Mouse (Mus musculus): ENCODE data around the gene H2-M3. TPM values are rescaled to one million over a fixed set of nuclear protein-coding genes. Genes with fewer than 3 reads are reported as not detected.

The H2-M3 gene
- total and polyA plus RNA-seq, 2 experiments = 3.3 to 4.5 TPM

DNA sequence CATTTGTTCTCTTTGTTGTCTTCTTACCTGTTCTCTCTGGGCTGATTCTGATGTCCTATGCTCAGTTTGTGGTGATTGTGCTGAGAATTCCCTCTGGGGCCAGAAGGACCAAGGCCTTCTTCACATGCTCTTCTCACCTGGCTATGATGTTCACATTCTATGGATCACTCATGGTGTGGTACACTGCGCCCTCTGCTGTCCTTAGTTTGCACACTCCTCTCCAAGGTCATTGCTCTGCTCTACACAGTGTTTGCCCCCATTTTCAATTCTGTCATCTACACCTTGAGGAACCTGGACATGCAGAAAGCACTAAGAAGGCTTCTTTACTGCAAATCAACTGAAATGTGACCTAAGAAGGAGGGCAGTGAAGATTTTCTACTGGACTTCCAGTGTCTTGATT, 19.5 kb upstream of the H2-M3 start:
- 14% methylated on average over 1 of the region's 1 CpGs for WGBS
- no peak for TF ChIP-seq POLR2A (IDR thresholded peaks at IDR 0.05; ENCODE audit: extremely low read depth, insufficient read depth, low read length)
- TF ChIP-seq CTCF (IDR thresholded peaks at IDR 0.05; ENCODE audit: low read depth, low read length) = peak; percentile 66
- peak; percentile 27 for DNase-seq (ENCODE audit: extremely low read depth, low read depth, low spot score)
- H3K79me2 ChIP-seq (ENCODE audit: control insufficient read depth, insufficient read depth, low read length) = no peaks in the 10 kb centered on the region
- H3K4me3 ChIP-seq (ENCODE audit: insufficient read depth, low read depth, low read length) = no peak overlapping the region
- no peaks in the 10 kb centered on the region for H3K27me3 ChIP-seq (ENCODE audit: control insufficient read depth, insufficient read depth, low read length)
- H3K36me3 ChIP-seq (ENCODE audit: control insufficient read depth, insufficient read depth, low read length) = no peaks in the 10 kb centered on the region
- no peak overlapping the region for H3K27ac ChIP-seq (replicated peaks; ENCODE audit: insufficient read depth, low read depth, low read length)
- H3K9ac ChIP-seq (ENCODE audit: low read depth, low read length) = no peak overlapping the region
- H3K4me1 ChIP-seq (ENCODE audit: control insufficient read depth, insufficient read depth, low read length) = no peaks in the 10 kb centered on the region

DNA sequence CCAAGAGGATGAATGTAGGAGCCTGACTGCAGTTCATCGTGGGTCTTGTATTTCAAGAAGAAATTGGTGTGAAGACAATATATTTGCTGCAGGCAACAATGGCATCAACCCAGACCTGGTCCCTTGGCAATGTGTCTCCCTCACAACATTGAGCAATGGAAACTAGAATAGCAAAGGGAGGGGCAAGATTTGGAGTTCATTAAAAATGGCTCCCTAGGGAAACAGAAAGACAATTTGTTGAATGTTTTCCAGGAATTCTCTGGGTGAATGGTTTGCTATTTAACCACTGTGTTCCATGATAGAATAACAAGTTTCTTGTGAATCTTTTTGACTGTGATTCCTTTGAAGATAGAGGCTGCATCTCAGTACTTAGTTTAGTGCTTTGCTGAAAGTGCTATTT, 6.4 kb upstream of the H2-M3 start, which contains the start of gene Olfr98:
TSS of gene Olfr98 (minus strand) at position 124 of the 400 bp plus-strand sequence.
- 79% methylated on average over 1 of the region's 1 CpGs for WGBS
- no peak for TF ChIP-seq CTCF (IDR thresholded peaks at IDR 0.05; ENCODE audit: low read depth, low read length)
- TF ChIP-seq POLR2A (IDR thresholded peaks at IDR 0.05; ENCODE audit: extremely low read depth, insufficient read depth, low read length) = no peak
- no peaks in the 10 kb centered on the region for H3K36me3 ChIP-seq (ENCODE audit: control insufficient read depth, insufficient read depth, low read length)

DNA sequence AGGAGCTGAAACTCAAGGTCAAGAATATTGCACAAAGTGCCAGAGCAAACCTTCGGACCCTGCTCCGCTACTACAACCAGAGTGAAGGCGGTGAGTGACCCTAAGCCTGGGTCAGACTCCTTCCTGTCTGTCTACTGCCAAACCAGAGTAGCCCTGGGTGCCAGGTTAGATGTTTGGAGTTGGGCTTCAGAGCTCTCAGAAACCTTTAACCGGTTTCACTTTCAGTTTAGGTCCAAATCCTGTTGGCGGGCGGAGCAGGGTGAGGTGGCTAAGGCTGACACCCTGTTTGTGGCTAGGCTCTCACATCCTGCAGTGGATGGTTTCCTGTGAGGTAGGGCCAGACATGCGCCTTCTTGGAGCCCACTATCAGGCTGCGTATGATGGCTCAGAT, 677 bp downstream of the H2-M3 start:
- TF ChIP-seq POLR2A (IDR thresholded peaks at IDR 0.05; ENCODE audit: extremely low read depth, insufficient read depth, low read length) (no peak), CTCF (IDR thresholded peaks at IDR 0.05; ENCODE audit: low read depth, low read length) (no peak)
- Histone ChIP-seq H3K27me3 (ENCODE audit: control insufficient read depth, insufficient read depth, low read length) (no peaks in the 10 kb centered on the region), H3K79me2 (ENCODE audit: control insufficient read depth, insufficient read depth, low read length) (no peaks in the 10 kb centered on the region), H3K9ac (ENCODE audit: low read depth, low read length) (peak overlapping the region; percentile 56), H3K27ac (replicated peaks; ENCODE audit: insufficient read depth, low read depth, low read length) (peak overlapping the region; percentile 55), H3K36me3 (ENCODE audit: control insufficient read depth, insufficient read depth, low read length) (no peaks in the 10 kb centered on the region), H3K4me1 (ENCODE audit: control insufficient read depth, insufficient read depth, low read length) (no peaks in the 10 kb centered on the region), H3K4me3 (ENCODE audit: insufficient read depth, low read depth, low read length) (peak overlapping the region; percentile 80)
- DNase-seq (ENCODE audit: extremely low read depth, low read depth, low spot score) = peak; percentile 88
- WGBS = 13% methylated on average over 8 of the region's 8 CpGs

More for the DNA sequence above, 6.4 kb upstream of the H2-M3 start, which contains the start of gene Olfr98:
- Histone ChIP-seq H3K27me3 (ENCODE audit: control insufficient read depth, insufficient read depth, low read length) (no peaks in the 10 kb centered on the region), H3K4me1 (ENCODE audit: control insufficient read depth, insufficient read depth, low read length) (no peaks in the 10 kb centered on the region), H3K4me3 (ENCODE audit: insufficient read depth, low read depth, low read length) (no peak within 1 kb of the TSS), H3K27ac (replicated peaks; ENCODE audit: insufficient read depth, low read depth, low read length) (no peak within 1 kb of the TSS), H3K9ac (ENCODE audit: low read depth, low read length) (no peak within 1 kb of the TSS), H3K79me2 (ENCODE audit: control insufficient read depth, insufficient read depth, low read length) (no peaks in the 10 kb centered on the region)
- no peak for DNase-seq (ENCODE audit: extremely low read depth, low read depth, low spot score)

DNA sequence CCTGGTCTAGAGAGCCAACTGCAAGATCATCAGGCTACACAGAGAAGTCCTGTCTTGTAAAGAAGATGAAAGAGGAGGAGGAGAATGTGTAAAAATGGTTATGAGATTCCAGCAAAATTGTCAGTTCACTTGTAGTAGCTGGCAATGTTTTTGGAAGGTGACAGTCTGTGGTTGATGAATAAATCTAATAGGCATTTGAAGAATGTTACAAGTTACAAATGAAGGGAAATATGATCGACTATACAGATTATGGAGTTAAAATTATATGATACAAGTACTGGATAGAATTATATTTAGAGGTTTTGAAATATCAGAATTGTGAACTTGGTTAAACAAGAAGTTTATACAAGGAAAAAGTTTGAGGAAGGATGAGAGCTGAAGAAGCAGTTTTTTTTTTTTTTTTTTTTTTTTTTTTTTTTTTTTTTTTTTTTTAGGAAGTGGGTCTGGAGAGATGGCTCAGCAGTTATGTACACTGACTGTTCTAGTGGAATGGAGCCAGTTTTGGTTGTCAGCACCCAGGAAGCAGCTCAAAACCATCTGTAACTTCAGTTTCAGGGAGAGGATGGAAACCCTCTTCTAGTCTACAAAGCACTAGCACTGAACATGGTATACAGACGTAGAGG, 5.7 kb downstream of the H2-M3 start:
- WGBS = 74% methylated on average over 2 of the region's 2 CpGs
- H3K27me3 ChIP-seq (ENCODE audit: control insufficient read depth, insufficient read depth, low read length) = no peaks in the 10 kb centered on the region
- peak; percentile 31 for DNase-seq (ENCODE audit: extremely low read depth, low read depth, low spot score)
- no peak overlapping the region for H3K27ac ChIP-seq (replicated peaks; ENCODE audit: insufficient read depth, low read depth, low read length)
- H3K79me2 ChIP-seq (ENCODE audit: control insufficient read depth, insufficient read depth, low read length) = no peaks in the 10 kb centered on the region
- H3K9ac ChIP-seq (ENCODE audit: low read depth, low read length) = no peak overlapping the region
- no peaks in the 10 kb centered on the region for H3K4me1 ChIP-seq (ENCODE audit: control insufficient read depth, insufficient read depth, low read length)
- H3K4me3 ChIP-seq (ENCODE audit: insufficient read depth, low read depth, low read length) = no peak overlapping the region
- TF ChIP-seq POLR2A (IDR thresholded peaks at IDR 0.05; ENCODE audit: extremely low read depth, insufficient read depth, low read length) (no peak), CTCF (IDR thresholded peaks at IDR 0.05; ENCODE audit: low read depth, low read length) (no peak)
- no peaks in the 10 kb centered on the region for H3K36me3 ChIP-seq (ENCODE audit: control insufficient read depth, insufficient read depth, low read length)

DNA sequence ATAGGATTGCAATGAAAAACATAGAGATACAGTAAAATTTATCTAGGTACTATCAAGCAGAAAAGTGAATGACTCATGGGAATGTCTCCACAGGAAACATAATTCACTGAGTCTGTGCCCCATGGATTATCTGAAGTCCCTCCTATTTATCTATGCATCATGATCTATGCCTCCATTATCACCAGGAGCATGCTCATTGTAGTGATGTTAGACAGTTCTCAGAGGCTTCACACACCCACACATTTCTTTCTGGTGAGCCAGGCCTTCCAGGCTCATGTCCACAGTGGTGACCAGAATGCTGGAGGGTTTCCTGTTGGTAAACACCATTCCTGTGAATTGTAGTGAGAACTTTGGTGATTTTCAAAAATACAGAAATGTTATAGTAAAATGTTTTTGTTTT, 6.6 kb downstream of the H2-M3 start:
- Histone ChIP-seq H3K4me1 (ENCODE audit: control insufficient read depth, insufficient read depth, low read length) (no peaks in the 10 kb centered on the region), H3K4me3 (ENCODE audit: insufficient read depth, low read depth, low read length) (no peak overlapping the region), H3K9ac (ENCODE audit: low read depth, low read length) (no peak overlapping the region), H3K27me3 (ENCODE audit: control insufficient read depth, insufficient read depth, low read length) (no peaks in the 10 kb centered on the region), H3K79me2 (ENCODE audit: control insufficient read depth, insufficient read depth, low read length) (no peaks in the 10 kb centered on the region), H3K36me3 (ENCODE audit: control insufficient read depth, insufficient read depth, low read length) (no peaks in the 10 kb centered on the region), H3K27ac (replicated peaks; ENCODE audit: insufficient read depth, low read depth, low read length) (no peak overlapping the region)
- no peak for TF ChIP-seq CTCF (IDR thresholded peaks at IDR 0.05; ENCODE audit: low read depth, low read length)
- no peak for TF ChIP-seq POLR2A (IDR thresholded peaks at IDR 0.05; ENCODE audit: extremely low read depth, insufficient read depth, low read length)
- no peak for DNase-seq (ENCODE audit: extremely low read depth, low read depth, low spot score)

DNA sequence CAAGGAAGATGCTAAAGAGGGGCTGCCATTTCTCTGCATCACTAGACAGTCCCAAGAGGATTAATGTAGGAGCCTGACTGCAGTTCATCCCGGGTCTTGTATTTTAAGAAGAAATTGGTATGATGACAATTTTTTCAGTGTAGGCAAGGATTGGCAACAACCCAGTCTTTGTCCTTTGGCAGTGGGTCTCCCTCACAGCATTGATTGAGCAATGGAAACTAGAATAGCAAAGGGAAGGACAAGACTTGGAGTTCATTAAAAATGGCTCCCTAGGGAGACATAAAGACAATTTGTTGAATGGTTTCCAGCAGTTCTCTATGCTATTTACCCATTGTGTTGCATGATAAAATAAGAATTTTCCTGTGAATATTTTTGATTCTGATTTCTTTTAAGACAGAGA, 10.3 kb downstream of the H2-M3 start:
- no peak for TF ChIP-seq POLR2A (IDR thresholded peaks at IDR 0.05; ENCODE audit: extremely low read depth, insufficient read depth, low read length)
- no peak for TF ChIP-seq CTCF (IDR thresholded peaks at IDR 0.05; ENCODE audit: low read depth, low read length)
- no peak overlapping the region for H3K27ac ChIP-seq (replicated peaks; ENCODE audit: insufficient read depth, low read depth, low read length)

More for the DNA sequence above, 10.3 kb downstream of the H2-M3 start:
- no peaks in the 10 kb centered on the region for H3K27me3 ChIP-seq (ENCODE audit: control insufficient read depth, insufficient read depth, low read length)
- H3K4me3 ChIP-seq (ENCODE audit: insufficient read depth, low read depth, low read length) = no peak overlapping the region
- no peaks in the 10 kb centered on the region for H3K36me3 ChIP-seq (ENCODE audit: control insufficient read depth, insufficient read depth, low read length)
- no peaks in the 10 kb centered on the region for H3K4me1 ChIP-seq (ENCODE audit: control insufficient read depth, insufficient read depth, low read length)
- no peak overlapping the region for H3K9ac ChIP-seq (ENCODE audit: low read depth, low read length)
- H3K79me2 ChIP-seq (ENCODE audit: control insufficient read depth, insufficient read depth, low read length) = no peaks in the 10 kb centered on the region
- DNase-seq (ENCODE audit: extremely low read depth, low read depth, low spot score) = no peak
- 91% methylated on average over 1 of the region's 1 CpGs for WGBS

Data from liver, adult 2 months (tissue).